Mouse (Mus musculus) monocyte, adult 2 months (primary cell): ENCODE measurements around the gene Sgcg.

ENCODE experiments used
- DNase-seq, 2 experiments: peaks; one replicate each; pipeline ENCODE4 v3.0.0; 2022; ENCODE audit warnings: low spot score in 2 of 2, low read depth in 1 of 2

Gene Sgcg

DNA sequence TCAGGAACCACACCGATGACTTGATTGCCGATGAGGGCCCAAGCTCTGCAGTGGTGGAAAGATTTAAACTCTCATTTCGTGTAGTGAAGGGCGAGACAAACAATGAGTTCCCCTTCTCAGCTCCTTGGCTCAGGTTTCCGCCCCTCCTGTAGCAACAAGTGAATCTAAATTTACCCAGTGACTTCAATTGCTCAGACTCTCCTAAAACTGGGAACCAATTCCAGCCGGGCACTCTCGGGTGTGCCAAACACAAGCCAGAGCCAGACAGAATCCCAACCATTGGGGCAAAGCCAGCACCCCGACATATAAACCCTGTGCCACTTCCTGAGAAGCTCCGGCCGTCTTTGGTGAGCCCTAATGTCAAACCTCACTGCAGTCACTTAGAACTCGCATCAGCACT lies at the start of gene Sgcg:
TSS of gene Sgcg (minus strand) at position 139 of the 400 bp plus-strand sequence.
- no peak for DNase-seq

- no peak for DNase-seq
Measured at GRCm38 (mm10) chr14:61303969-61304609, 45.8 kb upstream of the Sgcg start.

GRCm38 (mm10) chr14:61302428-61302827 lies 44.1 kb upstream of the Sgcg start:
- DNase-seq, result no peak

GRCm38 (mm10) chr14:61301323-61301722 lies 43.0 kb upstream of the Sgcg start:
- DNase-seq, result no peak

GRCm38 (mm10) chr14:61299810-61300209 lies 41.5 kb upstream of the Sgcg start:
- no peak for DNase-seq

GRCm38 (mm10) chr14:61294738-61295079 lies 36.4 kb upstream of the Sgcg start:
- peak in 1 of 2 experiments; percentile 16 for DNase-seq

DNA sequence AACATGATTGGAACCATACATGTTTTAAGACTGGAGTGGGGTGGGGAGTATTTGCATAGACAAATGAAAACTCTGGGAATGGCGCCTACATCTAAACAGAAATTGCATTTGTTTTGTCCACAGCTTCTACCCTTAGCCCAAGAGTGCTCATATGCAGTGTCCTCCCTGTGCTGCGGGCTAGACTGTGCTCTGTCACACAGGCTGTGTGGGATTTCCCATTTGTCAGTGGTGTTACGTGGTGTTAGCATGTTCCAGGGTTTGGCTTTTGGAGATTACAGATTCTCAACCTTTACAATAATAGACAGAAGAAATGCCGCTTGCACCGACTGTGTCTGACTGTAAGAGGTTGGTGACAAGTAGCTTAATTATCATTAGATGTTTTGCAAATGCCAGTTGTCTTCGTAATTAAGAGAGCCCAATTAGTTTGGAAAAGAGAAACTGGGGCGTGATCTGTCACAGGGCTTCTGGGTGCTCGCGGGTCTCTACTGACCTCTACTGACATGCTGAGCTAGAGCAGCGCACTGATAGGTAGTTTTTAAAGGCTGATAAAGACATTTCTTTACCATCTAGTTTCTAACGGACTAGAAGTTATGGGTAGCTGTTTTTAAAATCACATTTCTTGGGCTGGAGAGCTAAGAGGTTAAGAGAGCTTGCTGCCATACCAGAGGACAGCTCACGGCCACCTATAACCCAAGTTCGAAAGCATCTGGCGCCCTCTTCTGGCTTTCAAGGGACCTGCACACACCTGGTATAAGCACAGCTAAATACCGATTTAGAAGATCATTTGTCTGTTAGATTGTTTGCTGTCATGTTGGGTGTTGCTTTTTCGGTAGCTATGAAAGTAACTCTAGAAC lies 35.8 kb upstream of the Sgcg start:
- peak in 1 of 2 experiments; percentile 56 for DNase-seq

- DNase-seq, result no peak
Measured at GRCm38 (mm10) chr14:61290664-61291063, 32.4 kb upstream of the Sgcg start.

DNA sequence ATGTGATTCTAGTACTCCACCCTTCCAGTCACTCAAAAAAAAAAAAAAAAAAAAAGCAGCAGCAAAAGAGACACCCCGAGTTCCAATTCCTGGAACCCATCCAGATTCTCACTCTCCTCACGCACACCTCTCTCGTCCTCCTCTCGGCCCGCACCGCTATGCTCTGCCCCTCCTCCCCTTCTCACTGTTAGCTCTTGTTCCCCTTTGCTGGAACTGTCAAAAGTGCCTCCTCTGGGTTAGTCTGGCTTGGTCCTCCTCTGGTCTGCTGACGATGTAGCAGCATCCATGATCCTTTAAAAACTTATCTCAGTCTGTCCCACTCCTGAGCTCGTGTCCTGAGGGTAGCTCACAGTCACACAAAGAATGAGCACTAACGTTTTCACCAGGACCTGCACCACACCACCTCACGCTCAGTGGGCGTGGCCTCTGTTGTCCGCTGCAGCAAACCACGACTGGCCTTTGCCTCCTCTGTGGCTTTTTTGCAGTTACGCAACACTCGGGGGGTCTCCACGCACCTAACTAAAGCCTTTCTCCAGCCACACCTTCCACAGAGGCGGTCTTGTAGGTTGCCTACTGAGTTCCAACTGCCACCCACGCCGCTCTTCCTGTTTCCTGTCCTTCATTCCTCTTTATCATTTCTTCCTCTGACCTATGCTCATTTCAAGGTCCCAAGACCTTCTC lies 30.5 kb upstream of the Sgcg start:
- DNase-seq, result no peak

GRCm38 (mm10) chr14:61278676-61279300 lies 20.5 kb upstream of the Sgcg start:
- peak in 1 of 2 experiments; percentile 21 for DNase-seq

- no peak for DNase-seq
Measured at GRCm38 (mm10) chr14:61277285-61277684, 19.0 kb upstream of the Sgcg start.

GRCm38 (mm10) chr14:61274414-61275198 lies 16.3 kb upstream of the Sgcg start:
- no peak for DNase-seq

DNA sequence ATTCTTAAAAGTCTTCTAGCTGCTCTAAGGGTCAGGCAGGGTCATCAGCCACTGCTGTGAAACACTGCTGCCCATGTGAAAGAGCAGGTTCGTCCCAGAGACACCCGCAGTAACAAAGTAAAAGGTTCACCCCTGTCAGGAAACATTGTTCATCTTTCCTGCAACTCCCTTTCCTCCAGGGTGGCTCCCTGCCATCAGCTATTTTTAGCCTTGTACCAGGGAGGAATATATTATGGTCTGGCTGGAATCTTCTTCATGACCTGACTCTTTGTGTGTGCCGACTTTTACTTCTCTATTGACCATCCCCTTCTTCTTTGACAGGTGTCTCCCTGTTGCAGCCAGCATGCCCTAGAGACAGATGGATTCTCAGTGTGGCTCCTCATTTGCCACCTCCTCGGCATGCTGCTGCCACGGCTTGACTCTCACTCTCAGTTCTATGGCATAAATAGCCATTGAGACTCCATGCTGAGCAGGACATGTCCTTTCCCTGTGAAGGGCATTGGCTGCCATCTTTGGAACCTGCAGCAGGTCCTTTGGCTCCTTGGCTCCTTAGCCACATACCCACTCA lies 9.7 kb upstream of the Sgcg start:
- no peak for DNase-seq

DNA sequence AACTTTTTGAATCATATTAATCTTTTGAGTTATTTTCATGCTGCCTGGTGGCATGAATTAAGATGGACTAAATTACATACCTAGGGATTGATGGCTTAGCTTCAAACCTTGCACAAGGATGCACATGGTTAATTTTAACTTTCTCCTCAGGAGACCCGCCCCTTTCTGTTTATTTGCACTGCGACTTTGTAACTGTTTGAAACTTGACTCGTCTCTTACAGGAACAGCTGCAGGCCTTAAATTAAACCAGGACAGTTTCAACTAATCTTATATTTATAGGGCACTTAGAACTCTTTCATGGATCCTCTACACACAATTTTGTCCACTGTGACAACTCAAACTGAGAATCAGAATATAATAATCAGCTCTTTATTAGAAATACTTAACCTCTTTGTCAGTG lies 794 bp upstream of the Sgcg start:
- no peak for DNase-seq

GRCm38 (mm10) chr14:61252596-61253388 lies 5.5 kb downstream of the Sgcg start:
- no peak for DNase-seq

DNA sequence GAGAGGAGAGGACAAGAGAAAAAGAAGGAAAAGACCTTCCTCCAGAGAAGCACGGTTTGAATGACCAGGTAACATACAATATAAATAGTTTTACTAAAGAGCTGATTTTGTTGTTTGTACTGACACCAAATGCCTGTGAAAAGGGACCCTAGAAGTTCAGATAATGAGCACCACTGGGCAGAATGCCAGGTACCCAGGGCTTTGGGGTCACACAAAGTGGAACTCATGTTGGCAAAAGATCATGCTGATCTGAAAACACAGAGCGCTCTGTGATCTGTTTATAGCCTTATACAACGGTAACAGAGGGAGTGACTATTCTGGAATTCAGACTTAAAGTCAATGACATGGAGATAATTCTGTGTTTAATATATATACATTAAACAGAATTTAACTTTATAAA lies 11.8 kb downstream of the Sgcg start:
- no peak for DNase-seq

- DNase-seq, result no peak
Measured at GRCm38 (mm10) chr14:61242611-61243010, 15.7 kb downstream of the Sgcg start.

GRCm38 (mm10) chr14:61238751-61239150 lies 19.5 kb downstream of the Sgcg start:
- no peak for DNase-seq

- no peak for DNase-seq
Measured at GRCm38 (mm10) chr14:61237101-61237654, 21.1 kb downstream of the Sgcg start.
